Mouse (Mus musculus) C2C12 (cell line): ENCODE measurements around the gene Txnrd1. TPM values are rescaled to one million over a fixed set of nuclear protein-coding genes. Genes with fewer than 3 reads are reported as not detected.
A peak's percentile ranks its signal among the peaks of the same experiment; 100 is the strongest.

Source experiments
- H3K27me3 ChIP-seq: one replicate; pipeline ENCODE4 v1.6.1; 2011; ENCODE audit not compliant: control insufficient read depth, insufficient read depth, insufficient read length
- H3K36me3 ChIP-seq: one replicate; pipeline ENCODE4 v1.6.1; 2011; ENCODE audit not compliant: control insufficient read depth, insufficient read depth
- H3K4me3 ChIP-seq: one replicate; pipeline ENCODE4 v1.5.1; 2011; ENCODE audit warnings: mild to moderate bottlenecking, control low read depth; ENCODE audit not compliant: poor library complexity, insufficient read depth, severe bottlenecking
- H3K79me2 ChIP-seq: one replicate; pipeline ENCODE4 v1.6.1; 2011; ENCODE audit not compliant: control insufficient read depth, insufficient read depth
- H3K79me3 ChIP-seq: one replicate; pipeline ENCODE4 v1.6.1; 2011; ENCODE audit warnings: low read depth, control low read depth
- H3ac ChIP-seq: one replicate; pipeline ENCODE3; 2011; ENCODE audit warnings: low read depth; ENCODE audit not compliant: control insufficient read depth, insufficient read length
- CEBPB ChIP-seq: IDR thresholded peaks from one replicate; pipeline ENCODE4 v1.6.1; 2011; ENCODE audit warnings: low read depth, mild to moderate bottlenecking, control low read depth, moderate library complexity
- CTCF ChIP-seq: IDR thresholded peaks from one replicate; pipeline ENCODE4 v1.5.1; 2011; ENCODE audit not compliant: control insufficient read depth, insufficient read depth, insufficient read length
- FOSL1 ChIP-seq: IDR thresholded peaks from one replicate; pipeline ENCODE4 v1.8.0; 2011; ENCODE audit warnings: mild to moderate bottlenecking, low read length; ENCODE audit not compliant: poor library complexity, insufficient read depth, severe bottlenecking
- MAX ChIP-seq: IDR thresholded peaks from one replicate; pipeline ENCODE4 v1.6.1; 2011; ENCODE audit warnings: mild to moderate bottlenecking, control low read depth
- MYOD1 ChIP-seq: IDR thresholded peaks from one replicate; pipeline ENCODE4 v1.6.1; 2011; ENCODE audit warnings: low read depth; ENCODE audit not compliant: control insufficient read depth, insufficient read length
- MYOG ChIP-seq: IDR thresholded peaks from one replicate; pipeline ENCODE4 v1.6.1; 2011; ENCODE audit not compliant: control insufficient read depth, insufficient read length; ENCODE audit errors: extremely low read depth
- USF1 ChIP-seq: IDR thresholded peaks from one replicate; pipeline ENCODE4 v1.6.1; 2011; ENCODE audit warnings: low read depth, mild to moderate bottlenecking, control low read depth, moderate library complexity
- polyA plus RNA-seq: library from polyadenylated mRNA; unstranded; fragments of >200 nt; fragmentation: generic; extraction: Trizol; gene quantifications from one replicate; pipeline ENCODE4 v1.2.1, GENCODE M21; 2012; ENCODE audit warnings: missing spikeins

Gene Txnrd1
- polyA plus RNA-seq, 1 experiment, result 172 TPM

GRCm38 (mm10) chr10:82795767-82796166, 38.0 kb upstream of the Txnrd1 start:
- Histone ChIP-seq H3K79me3 (no peaks in the 10 kb centered on the region), H3K4me3 (no peak overlapping the region), H3K36me3 (no peaks in the 10 kb centered on the region), H3K27me3 (no peaks in the 10 kb centered on the region), H3ac (no peak overlapping the region), H3K79me2 (no peaks in the 10 kb centered on the region)
- TF ChIP-seq MYOG, result no peak
- TF ChIP-seq USF1, result no peak
- no peak for TF ChIP-seq CEBPB
- no peak for TF ChIP-seq MYOD1
- TF ChIP-seq CTCF, result no peak
- TF ChIP-seq FOSL1, result no peak
- no peak for TF ChIP-seq MAX

GRCm38 (mm10) chr10:82796471-82797118, 37.2 kb upstream of the Txnrd1 start:
- Histone ChIP-seq H3K79me2 (no peaks in the 10 kb centered on the region), H3K4me3 (no peak overlapping the region), H3ac (no peak overlapping the region), H3K36me3 (no peaks in the 10 kb centered on the region), H3K27me3 (no peaks in the 10 kb centered on the region), H3K79me3 (no peaks in the 10 kb centered on the region)
- no peak for TF ChIP-seq USF1
- TF ChIP-seq CTCF, result no peak
- TF ChIP-seq MYOD1, result no peak
- TF ChIP-seq CEBPB, result no peak
- TF ChIP-seq MAX, result no peak
- no peak for TF ChIP-seq MYOG
- TF ChIP-seq FOSL1, result no peak

- H3ac ChIP-seq, result no peak overlapping the region
- H3K79me2 ChIP-seq, result no peaks in the 10 kb centered on the region
- TF ChIP-seq CEBPB (no peak), USF1 (no peak), MYOG (no peak), MYOD1 (no peak), CTCF (no peak), MAX (no peak), FOSL1 (no peak)
- H3K27me3 ChIP-seq, result no peaks in the 10 kb centered on the region
- H3K79me3 ChIP-seq, result no peaks in the 10 kb centered on the region
- no peaks in the 10 kb centered on the region for H3K36me3 ChIP-seq
- H3K4me3 ChIP-seq, result no peak overlapping the region
Observed at GRCm38 (mm10) chr10:82797119-82797491, 36.6 kb upstream of the Txnrd1 start.

GRCm38 (mm10) chr10:82798312-82798933, 35.3 kb upstream of the Txnrd1 start:
- Histone ChIP-seq H3K27me3 (no peaks in the 10 kb centered on the region), H3ac (no peak overlapping the region), H3K79me3 (no peaks in the 10 kb centered on the region), H3K79me2 (no peaks in the 10 kb centered on the region), H3K36me3 (no peaks in the 10 kb centered on the region), H3K4me3 (no peak overlapping the region)
- TF ChIP-seq CTCF (no peak), FOSL1 (no peak), CEBPB (no peak), MYOD1 (no peak), MAX (no peak), MYOG (no peak), USF1 (no peak)

- Histone ChIP-seq H3K79me2 (no peaks in the 10 kb centered on the region), H3K4me3 (no peak overlapping the region), H3K36me3 (no peaks in the 10 kb centered on the region), H3K27me3 (no peaks in the 10 kb centered on the region), H3ac (no peak overlapping the region), H3K79me3 (no peaks in the 10 kb centered on the region)
- TF ChIP-seq USF1, result no peak
- TF ChIP-seq CEBPB, result no peak
Observed at GRCm38 (mm10) chr10:82800094-82800493, 33.7 kb upstream of the Txnrd1 start.

GRCm38 (mm10) chr10:82804396-82804795, 29.4 kb upstream of the Txnrd1 start:
- no peaks in the 10 kb centered on the region for H3K79me3 ChIP-seq
- TF ChIP-seq CTCF, result no peak
- no peak for TF ChIP-seq MYOG
- TF ChIP-seq MYOD1, result peak; percentile 58
- peak; percentile 62 for TF ChIP-seq CEBPB
- H3K4me3 ChIP-seq, result no peak overlapping the region
- no peaks in the 10 kb centered on the region for H3K36me3 ChIP-seq
- H3K27me3 ChIP-seq, result no peaks in the 10 kb centered on the region
- H3K79me2 ChIP-seq, result no peaks in the 10 kb centered on the region
- H3ac ChIP-seq, result no peak overlapping the region
